Mouse (Mus musculus): ENCODE measurements at regions not wholly inside any gene's neighbourhood (a gene's known extent, or its start where the extent isn't known, plus 50 kb on each side); places are given as distances from the start of the nearest gene placed in this dataset.

DNA sequence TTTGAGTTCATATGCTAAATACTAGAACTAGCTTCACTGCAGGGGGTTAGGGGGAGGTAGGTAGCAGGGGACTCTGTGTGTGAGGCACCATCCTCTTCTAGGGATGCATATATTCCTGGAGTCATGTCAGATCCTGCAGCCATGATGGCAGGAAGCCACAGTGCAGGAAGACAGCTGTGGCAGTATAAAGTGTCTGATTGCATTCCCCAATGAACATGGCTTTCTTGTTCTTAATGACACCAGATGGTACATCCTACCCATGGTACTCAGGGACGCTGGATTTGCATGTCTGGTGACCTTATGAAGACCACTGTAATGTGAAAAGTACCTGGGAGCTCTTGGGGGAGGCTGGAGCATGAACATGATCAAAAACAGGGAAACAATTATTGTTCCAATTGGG is 1380.5 kb upstream of the Map3k7 start:
- intact Hi-C loops (cut with DNase I) = no loop called here
- peak; percentile 62 for DNase-seq

DNA sequence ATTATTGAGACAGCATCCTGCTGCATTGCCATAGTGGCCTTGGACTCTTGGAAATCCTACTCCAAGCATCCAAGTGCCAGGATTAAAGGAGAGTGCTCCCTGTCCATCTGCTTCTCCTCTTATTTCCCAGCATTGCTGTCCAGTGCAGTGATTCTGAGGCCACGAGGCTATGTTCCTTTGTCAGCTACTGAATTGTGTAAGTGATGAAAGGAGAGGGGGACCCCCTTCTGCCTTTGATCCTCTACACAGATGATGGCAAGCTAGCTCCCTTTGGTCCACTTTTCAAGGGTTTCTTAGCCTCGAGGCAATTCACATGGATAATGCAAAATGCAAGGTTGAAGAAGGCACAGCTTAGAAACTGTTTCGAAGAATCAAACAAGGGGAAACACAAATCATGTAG is 1355.0 kb upstream of the Map3k7 start:
- DNase-seq = no peak
- intact Hi-C loops (cut with DNase I) = no loop called here

DNA sequence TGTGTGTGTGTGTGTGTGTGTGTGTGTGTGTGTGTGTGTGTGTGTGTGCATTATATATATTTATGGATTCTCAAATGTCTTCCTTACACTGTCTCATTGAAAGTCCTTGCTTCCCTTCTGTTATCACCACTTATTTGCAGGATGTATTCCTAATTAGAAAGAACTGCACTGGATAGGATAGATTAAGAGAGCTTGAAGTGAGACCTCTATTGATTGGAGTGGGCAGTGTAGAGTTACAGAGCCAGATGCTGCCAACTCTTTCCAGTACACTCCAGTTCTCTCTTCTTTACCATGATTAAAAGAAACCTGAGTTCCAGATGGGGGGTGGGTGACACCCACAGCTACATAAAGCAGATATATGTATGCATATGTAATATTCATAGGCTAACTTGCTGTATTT is 1354.1 kb upstream of the Map3k7 start:
- DNase-seq = no peak
- intact Hi-C loops (cut with DNase I) = no loop called here

- intact Hi-C loops (cut with DNase I) = no loop called here
- no peak for DNase-seq
Observed at GRCm38 (mm10) chr4:30610454-30610853, 1353.4 kb upstream of the Map3k7 start.

Data from left cerebral cortex, postnatal 4 days (tissue).